Mouse (Mus musculus) brown adipose tissue, adult 24 weeks (tissue): Measurements from ENCODE around the gene Scamp1. TPM values are rescaled to one million over a fixed set of nuclear protein-coding genes. Genes with fewer than 3 reads are reported as not detected.

ENCODE experiments used
- H3K27ac ChIP-seq: fragments of 200-500 bp; replicated peaks from 2 replicates; pipeline ENCODE4 v1.5.1; 2012; ENCODE audit warnings: low read depth, mild to moderate bottlenecking, low read length
- H3K4me1 ChIP-seq: fragments of 200-500 bp; 2 replicates; pipeline ENCODE4 v1.6.1; 2012; ENCODE audit warnings: low read length, mixed read lengths; ENCODE audit not compliant: control insufficient read depth, insufficient read depth, insufficient read length
- H3K4me3 ChIP-seq: fragments of 200-500 bp; 2 replicates; pipeline ENCODE4 v1.5.1; 2012; ENCODE audit warnings: low read depth, mild to moderate bottlenecking, low read length, moderate library complexity; ENCODE audit not compliant: insufficient read depth
- polyA plus RNA-seq: library from polyadenylated mRNA; stranded (reverse); fragments of >200 nt; gene quantifications from 2 replicates; pipeline ENCODE4 v1.2.4, GENCODE M21; 2012; ENCODE audit not compliant: missing spikeins, insufficient read depth, insufficient read length

The Scamp1 gene
- polyA plus RNA-seq, 1 experiment, result 18.5 TPM

DNA sequence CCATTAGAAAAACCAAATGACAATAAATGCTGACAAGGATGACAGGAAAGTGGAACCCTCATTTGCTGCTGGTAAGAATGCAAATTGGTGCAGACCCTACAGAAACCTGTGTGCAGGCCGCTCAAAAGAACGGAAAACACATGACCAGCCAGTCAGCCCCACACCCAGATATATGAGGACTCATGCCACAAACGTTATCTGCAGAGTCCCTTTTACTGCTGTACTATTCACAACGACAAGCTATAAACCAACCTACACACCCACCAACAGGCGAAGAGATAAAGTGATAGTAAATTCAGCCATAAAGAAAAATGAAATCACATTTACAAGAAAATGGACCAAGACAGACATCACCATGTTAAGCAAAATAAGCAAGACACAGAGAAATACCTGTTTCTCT lies 26.4 kb downstream of the Scamp1 start:
- Histone ChIP-seq H3K27ac (no peak overlapping the region), H3K4me1 (peaks cover 2% of the 10 kb centered on the region; the same call in 1 of the 2 replicates), H3K4me3 (no peak overlapping the region)

- Histone ChIP-seq H3K4me3 (no peak overlapping the region), H3K4me1 (peaks cover 2% of the 10 kb centered on the region; the same call in 1 of the 2 replicates), H3K27ac (no peak overlapping the region)
These were observed 27.1 kb downstream of the Scamp1 start for GRCm38 (mm10) chr13:94258530-94258929.

- Histone ChIP-seq H3K4me3 (no peak overlapping the region), H3K4me1 (peaks cover 2% of the 10 kb centered on the region; the same call in 1 of the 2 replicates), H3K27ac (no peak overlapping the region)
These were observed 27.9 kb downstream of the Scamp1 start for GRCm38 (mm10) chr13:94257711-94258110.

GRCm38 (mm10) chr13:94255176-94255575 lies 30.5 kb downstream of the Scamp1 start:
- H3K4me1 ChIP-seq, result peaks cover 2% of the 10 kb centered on the region; the same call in 1 of the 2 replicates
- no peak overlapping the region for H3K27ac ChIP-seq
- no peak overlapping the region for H3K4me3 ChIP-seq

DNA sequence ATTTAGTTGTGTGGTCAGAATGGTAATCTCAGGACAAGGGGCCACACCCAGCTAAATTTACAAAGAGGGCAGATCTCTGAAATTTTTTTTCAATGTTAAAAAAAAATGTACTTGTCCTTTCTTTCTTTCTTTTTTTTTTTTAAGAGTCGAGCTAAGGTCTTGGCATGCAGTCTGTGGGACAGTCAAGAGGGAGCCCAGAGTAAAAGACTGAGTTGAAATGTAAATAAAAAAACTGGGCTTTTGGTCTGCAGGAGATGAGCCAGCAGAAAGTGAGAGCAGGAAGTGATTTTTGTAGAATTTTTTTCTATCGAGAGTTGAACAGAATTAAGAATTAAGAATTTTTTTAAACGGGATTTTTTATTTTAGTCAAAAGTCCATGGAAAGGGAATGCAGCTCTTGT lies 31.4 kb downstream of the Scamp1 start:
- Histone ChIP-seq H3K4me3 (no peak overlapping the region), H3K4me1 (peaks cover 2% of the 10 kb centered on the region; the same call in 1 of the 2 replicates), H3K27ac (no peak overlapping the region)

GRCm38 (mm10) chr13:94253052-94253451 lies 32.6 kb downstream of the Scamp1 start:
- H3K27ac ChIP-seq, result no peak overlapping the region
- no peak overlapping the region for H3K4me3 ChIP-seq
- peaks cover 2% of the 10 kb centered on the region; the same call in 1 of the 2 replicates for H3K4me1 ChIP-seq

- H3K27ac ChIP-seq, result no peak overlapping the region
- no peak overlapping the region for H3K4me3 ChIP-seq
- peaks cover 2% of the 10 kb centered on the region; the same call in 1 of the 2 replicates for H3K4me1 ChIP-seq
These were observed 34.9 kb downstream of the Scamp1 start for GRCm38 (mm10) chr13:94250761-94251160.

DNA sequence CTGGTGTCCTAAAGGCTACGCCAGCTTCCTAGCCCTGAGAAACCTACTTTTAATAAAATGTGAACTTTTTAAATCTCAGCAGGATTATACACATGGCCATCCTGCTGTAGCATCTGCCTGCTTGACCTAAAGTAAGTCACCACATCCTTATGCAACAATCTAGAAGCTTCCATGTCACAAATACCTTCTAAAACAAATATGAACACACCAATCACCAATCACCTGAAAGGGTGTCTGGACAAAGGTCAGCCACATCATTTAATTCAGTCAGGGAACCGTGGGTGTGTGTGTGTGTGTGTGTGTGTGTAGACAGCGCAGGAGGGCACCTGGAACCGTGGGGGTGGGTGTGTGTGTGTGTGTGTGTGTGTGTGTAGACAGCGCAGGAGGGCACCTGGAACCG lies 35.5 kb downstream of the Scamp1 start:
- no peak overlapping the region for H3K4me3 ChIP-seq
- H3K27ac ChIP-seq, result no peak overlapping the region
- peaks cover 3% of the 10 kb centered on the region for H3K4me1 ChIP-seq

DNA sequence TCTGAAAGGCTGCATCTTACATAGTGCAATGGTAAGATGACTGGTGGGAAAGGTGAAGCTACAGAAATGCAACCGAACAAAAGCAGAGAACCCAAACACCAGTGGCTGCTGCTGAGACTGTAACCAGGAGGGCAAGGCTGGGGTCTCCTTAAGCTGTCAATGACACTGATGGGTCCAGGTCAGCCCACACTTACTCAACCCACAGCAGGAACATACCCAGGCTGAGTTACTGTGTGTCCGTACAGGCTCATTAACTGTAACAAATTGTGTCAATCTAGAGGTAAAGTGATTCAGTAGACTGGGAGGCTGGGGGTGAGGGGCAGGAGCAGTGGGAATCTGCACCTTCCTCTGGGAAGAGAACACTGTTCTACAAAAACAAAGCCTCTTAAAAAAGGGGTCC lies 42.8 kb downstream of the Scamp1 start:
- no peak overlapping the region for H3K4me3 ChIP-seq
- peaks cover 4% of the 10 kb centered on the region; the same call in 1 of the 2 replicates for H3K4me1 ChIP-seq

GRCm38 (mm10) chr13:94241892-94242524 lies 43.6 kb downstream of the Scamp1 start:
- Histone ChIP-seq H3K27ac (no peak overlapping the region), H3K4me3 (no peak overlapping the region)

More for the DNA sequence above, 42.8 kb downstream of the Scamp1 start:
- no peak overlapping the region for H3K27ac ChIP-seq

GRCm38 (mm10) chr13:94240873-94241272 lies 44.8 kb downstream of the Scamp1 start:
- Histone ChIP-seq H3K27ac (no peak overlapping the region), H3K4me3 (no peak overlapping the region), H3K4me1 (peaks cover 4% of the 10 kb centered on the region; the same call in 1 of the 2 replicates)

More at GRCm38 (mm10) chr13:94241892-94242524, 43.6 kb downstream of the Scamp1 start:
- H3K4me1 ChIP-seq, result peaks cover 4% of the 10 kb centered on the region; the same call in 1 of the 2 replicates

DNA sequence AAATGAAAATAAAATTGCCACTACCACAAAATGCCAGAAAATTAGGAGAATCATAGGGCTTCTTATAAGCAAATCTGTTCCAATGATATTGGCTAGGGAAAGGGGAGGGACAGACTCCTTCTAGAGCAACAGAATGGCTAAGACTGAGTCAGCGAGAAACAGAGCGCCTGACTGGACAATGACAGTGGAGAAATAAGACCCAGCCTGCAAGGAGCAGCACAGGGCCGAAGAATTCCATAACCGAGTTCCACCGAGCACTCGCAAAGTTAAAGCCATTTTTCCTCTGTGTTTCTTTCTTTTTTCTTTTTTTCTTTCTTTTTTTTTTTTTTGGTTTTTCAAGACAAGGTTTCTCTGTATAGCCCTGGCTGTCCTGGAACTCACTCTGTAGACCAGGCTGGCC lies 45.5 kb downstream of the Scamp1 start:
- Histone ChIP-seq H3K27ac (no peak overlapping the region), H3K4me3 (no peak overlapping the region), H3K4me1 (0 out of 2 replicates have a peak, but pooled peaks cover under 1% of the 10 kb centered on the region)

DNA sequence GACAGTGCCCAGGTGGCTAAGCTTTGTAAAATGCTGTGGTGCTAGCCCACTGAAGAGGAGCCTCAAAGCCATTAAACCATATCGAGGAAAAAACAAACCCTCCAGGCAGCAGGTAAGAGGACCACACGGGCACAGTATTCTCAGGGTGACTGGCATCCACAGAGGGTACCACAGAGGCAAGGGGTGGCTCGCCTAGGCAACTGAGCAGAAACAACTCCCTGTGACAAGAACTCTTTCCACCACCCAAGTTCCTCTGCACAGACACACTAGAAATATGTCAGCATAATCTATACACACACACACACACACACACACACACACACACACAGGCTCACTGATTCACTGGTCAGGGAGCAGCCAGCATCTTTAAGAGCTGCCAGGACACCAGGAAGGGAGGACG lies 46.2 kb downstream of the Scamp1 start:
- no peak overlapping the region for H3K4me3 ChIP-seq
- H3K4me1 ChIP-seq, result no peaks in the 10 kb centered on the region

GRCm38 (mm10) chr13:94231871-94232270 lies 53.8 kb downstream of the Scamp1 start:
- no peak overlapping the region for H3K27ac ChIP-seq
- H3K4me3 ChIP-seq, result no peak overlapping the region
- H3K4me1 ChIP-seq, result no peaks in the 10 kb centered on the region

More for the DNA sequence above, 46.2 kb downstream of the Scamp1 start:
- H3K27ac ChIP-seq, result no peak overlapping the region

DNA sequence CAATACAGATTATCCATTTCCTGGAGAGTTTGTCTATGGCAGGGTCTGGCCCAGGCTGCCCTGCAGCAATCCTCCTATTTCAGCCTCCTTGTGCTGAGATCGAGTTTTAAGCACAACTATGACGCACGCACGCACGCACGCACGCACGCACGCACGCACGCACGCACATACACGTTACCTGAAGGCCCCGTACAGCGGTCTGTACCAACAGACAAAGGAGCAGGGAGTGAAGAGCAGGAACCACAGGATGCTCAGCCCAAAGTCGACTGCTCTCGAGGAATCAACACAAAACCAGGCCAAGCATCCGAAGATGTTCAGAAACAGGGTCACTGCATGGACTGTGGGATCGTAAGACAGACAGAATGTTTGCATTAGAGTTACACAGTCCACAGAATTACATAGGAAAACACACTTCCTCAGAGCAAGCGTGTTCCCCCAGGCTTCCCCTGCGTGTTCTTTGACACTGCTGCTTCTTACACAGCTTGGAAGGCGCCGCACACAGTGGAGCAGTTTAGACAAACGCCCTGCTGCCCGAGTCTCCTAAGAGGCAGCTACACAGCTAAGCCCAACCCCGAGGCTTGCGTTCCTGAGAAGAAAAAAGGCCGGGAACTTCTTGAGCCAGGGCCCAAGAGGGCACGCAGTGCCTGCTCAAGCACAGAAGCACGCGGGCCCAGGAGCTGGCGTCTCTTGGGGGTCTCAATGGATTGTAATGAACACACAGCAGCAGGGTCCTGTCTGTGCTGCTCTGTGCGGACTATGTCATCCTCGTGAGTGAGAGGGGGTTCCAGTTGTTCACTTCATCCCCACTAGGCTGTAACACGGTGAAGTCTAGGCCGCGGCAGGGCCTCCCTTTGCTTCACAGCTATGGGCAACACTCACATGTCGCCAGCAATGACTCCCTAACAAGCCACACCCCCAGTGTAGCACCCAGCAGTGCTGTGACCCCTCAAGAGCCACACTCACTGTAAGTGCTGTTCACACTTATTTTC lies 60.6 kb downstream of the Scamp1 start:
- Histone ChIP-seq H3K4me3 (no peak overlapping the region), H3K4me1 (no peaks in the 10 kb centered on the region), H3K27ac (no peak overlapping the region)
